Mouse (Mus musculus): ENCODE results near the gene Wfdc12.

- TF ChIP-seq CTCF (IDR thresholded peaks at IDR 0.05; ENCODE audit: borderline replicate concordance, extremely low read depth, insufficient read depth, insufficient read length) (no peak), POLR2A (IDR thresholded peaks at IDR 0.05; ENCODE audit: borderline replicate concordance, extremely low read depth, insufficient read depth, insufficient read length, poor library complexity, severe bottlenecking) (no peak)
Observed at GRCm38 (mm10) chr2:164158838-164159237, 31.6 kb downstream of the Wfdc12 start.
